Mouse (Mus musculus) yolk sac, embryonic 10.5 days (tissue): ENCODE results near the gene Bcas1.

Experiments
- DNase-seq: peaks from one replicate; pipeline ENCODE4 v3.0.0-alpha.2; 2017; ENCODE audit warnings: low spot score

Gene Bcas1

DNA sequence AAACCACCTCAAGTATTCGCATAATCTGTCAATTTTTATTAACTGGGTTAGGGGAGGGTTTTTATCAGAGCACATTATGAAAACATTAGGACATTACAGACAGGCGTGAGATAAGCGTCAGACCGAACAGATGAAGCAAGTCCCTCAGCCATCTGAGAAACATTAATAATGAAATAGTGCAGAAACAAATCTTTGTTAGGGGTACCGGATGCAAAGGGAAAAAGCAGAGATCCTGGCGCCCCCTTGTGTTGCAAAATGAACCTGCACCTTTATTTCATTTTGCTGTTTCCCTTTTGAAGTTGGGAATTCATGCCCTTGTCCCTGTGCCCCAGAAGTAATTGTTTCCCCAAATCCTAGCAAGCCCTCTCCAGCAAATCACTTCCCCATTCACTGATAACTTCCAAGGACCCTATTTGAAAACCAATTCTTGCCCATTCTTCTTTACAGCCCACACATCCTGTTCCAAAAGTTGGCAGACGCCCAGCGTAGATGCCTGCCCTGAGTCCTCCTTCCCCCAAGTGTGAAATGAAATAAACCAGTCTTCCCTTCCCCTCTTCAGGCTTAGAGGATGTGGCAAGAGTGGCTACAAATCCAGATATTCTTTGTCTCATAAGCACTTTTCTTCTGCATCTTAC, 80.4 kb downstream of the Bcas1 start:
- DNase-seq = peak; percentile 27

- DNase-seq = peak; percentile 46
Measured at GRCm38 (mm10) chr2:170345410-170345793, 82.2 kb downstream of the Bcas1 start.

GRCm38 (mm10) chr2:170344502-170345409, 82.9 kb downstream of the Bcas1 start:
- peak; percentile 69 for DNase-seq

- DNase-seq = peak; percentile 41
Measured at GRCm38 (mm10) chr2:170343819-170344317, 83.8 kb downstream of the Bcas1 start.

GRCm38 (mm10) chr2:170343133-170343818, 84.4 kb downstream of the Bcas1 start:
- DNase-seq = peak; percentile 82

- DNase-seq = no peak
Measured at GRCm38 (mm10) chr2:170342312-170342830, 85.3 kb downstream of the Bcas1 start.

GRCm38 (mm10) chr2:170341179-170341578, 86.5 kb downstream of the Bcas1 start:
- no peak for DNase-seq

DNA sequence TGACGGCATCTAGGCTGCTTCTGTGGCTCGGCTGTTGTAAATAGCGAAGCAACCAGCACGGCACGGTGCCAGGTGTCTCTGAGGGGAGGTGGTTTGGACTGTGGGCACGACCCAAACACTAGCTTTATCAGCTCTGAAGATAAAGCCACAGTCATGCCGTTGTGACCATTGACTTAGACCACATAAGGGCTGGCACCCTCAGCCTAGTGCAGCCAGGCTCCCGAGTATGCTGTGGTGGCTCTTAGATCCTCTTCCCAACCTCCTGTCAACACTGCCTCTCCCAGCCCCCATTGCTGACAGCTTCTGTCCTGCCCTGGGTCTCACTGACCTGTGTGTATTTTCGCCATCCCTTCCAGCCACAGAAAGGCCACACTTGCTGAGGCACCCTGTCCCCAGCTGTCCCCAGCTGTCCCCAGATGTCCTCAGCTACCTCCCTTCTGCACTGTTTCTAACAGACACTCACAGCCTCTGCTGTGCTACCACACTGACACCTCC, 91.3 kb downstream of the Bcas1 start:
- DNase-seq = no peak

DNA sequence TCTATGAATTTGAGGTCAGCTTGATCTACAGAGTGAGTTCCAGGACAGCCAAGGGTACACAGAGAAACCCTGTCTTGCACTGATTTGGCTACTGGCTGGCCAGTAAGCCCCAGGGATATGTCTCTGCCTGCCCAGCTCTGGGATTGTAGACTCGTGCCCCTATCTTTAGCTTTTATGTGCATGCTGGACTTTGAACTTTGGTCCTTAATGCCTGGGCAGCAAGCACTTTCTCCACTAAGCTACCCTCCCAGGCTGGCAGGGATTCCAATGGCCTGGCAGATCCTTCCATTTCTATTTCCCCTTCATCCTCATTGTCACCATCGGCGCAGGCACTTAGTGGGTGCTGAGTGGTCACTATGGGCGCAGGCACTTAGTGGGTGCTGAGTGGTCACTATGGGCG, 92.5 kb downstream of the Bcas1 start:
- DNase-seq = no peak

DNA sequence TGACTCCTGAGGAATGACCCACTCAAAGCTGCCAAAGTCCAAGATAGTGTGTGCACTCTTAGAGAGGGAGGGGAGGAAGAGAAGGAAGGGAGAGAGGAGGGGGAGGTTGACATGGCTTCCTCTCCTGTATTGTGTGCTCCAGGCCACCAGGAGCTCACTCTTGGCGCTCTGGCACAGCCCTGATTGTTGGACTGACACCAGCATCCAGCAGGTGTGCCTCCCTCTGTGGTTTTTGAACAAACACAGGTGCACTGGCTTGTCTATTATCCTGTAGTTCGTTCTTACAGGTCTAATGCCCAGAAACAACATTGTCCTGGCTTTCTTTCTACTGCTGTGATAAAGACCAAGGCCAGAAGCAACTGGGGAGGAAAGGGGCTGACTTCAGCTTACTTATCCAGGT, 95.8 kb downstream of the Bcas1 start:
- DNase-seq = no peak

GRCm38 (mm10) chr2:170330466-170330865, 97.2 kb downstream of the Bcas1 start:
- DNase-seq = no peak

GRCm38 (mm10) chr2:170329921-170330320, 97.7 kb downstream of the Bcas1 start:
- DNase-seq = peak; percentile 50

- peak; percentile 90 for DNase-seq
Measured at GRCm38 (mm10) chr2:170323925-170324347, 103.7 kb downstream of the Bcas1 start.

GRCm38 (mm10) chr2:170322013-170322414, 105.6 kb downstream of the Bcas1 start:
- DNase-seq = peak; percentile 57

DNA sequence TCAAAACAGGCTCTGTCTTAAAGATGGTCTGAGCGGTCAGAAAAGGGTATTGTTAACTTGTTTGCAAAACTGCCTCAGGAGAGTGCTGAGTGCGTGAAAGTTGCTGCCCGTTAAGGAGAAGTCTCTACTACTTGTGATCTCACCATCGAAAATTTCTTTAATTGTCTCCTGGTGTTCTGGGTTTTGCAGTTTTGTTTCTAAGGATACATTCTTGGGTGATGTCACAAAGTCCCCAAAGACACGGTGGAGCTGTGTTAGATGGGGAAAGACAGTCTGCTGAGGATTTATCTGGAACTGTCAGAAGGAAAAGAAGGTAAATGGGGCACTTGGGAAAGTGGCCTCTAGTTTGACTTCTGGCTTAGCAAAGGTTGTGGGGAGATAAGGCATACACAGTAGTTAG, 106.1 kb downstream of the Bcas1 start:
- no peak for DNase-seq

- DNase-seq = peak; percentile 54
Measured at GRCm38 (mm10) chr2:170319533-170320463, 107.8 kb downstream of the Bcas1 start.

DNA sequence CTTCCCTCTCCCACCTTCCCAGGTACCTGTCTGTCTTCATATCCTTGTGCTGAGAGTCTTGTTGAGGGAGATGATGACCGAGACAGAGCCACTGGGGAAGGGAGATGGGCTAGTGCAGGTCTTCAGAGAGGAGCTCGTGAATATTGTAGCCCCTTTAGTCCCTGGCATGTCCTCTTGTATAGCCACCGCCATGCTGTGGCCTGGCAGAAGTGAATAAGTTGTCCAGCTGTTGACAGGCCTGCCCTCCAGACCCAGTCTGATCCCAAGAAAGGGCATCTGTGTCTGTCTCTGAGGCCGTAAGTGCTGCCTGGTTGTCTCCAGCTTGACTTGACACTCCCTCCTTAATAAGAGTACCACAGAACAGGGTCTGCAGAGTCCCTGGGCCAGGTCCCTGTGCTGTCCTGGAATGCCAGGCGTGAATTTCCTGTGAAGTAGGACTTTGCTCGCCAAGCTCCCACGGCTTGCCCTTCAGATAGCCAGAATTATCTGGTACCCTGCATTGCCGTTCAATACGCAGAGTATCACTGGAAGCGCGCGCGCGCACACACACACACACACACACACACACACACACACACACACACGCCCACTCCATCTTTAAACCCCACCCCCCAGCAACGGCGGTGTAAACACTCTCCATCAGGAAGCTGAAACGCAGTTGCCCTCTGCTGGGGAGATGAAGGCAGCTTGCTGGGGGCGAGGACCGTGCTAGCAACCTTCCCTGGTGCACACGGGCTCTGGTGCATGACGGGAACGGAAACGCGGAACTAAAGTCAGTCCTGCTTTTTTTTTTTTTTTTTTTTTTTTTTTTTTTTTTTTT, 108.7 kb downstream of the Bcas1 start:
- peak; percentile 92 for DNase-seq

- DNase-seq = no peak
Measured at GRCm38 (mm10) chr2:170316774-170317173, 110.9 kb downstream of the Bcas1 start.

- DNase-seq = no peak
Measured at GRCm38 (mm10) chr2:170316344-170316743, 111.3 kb downstream of the Bcas1 start.

DNA sequence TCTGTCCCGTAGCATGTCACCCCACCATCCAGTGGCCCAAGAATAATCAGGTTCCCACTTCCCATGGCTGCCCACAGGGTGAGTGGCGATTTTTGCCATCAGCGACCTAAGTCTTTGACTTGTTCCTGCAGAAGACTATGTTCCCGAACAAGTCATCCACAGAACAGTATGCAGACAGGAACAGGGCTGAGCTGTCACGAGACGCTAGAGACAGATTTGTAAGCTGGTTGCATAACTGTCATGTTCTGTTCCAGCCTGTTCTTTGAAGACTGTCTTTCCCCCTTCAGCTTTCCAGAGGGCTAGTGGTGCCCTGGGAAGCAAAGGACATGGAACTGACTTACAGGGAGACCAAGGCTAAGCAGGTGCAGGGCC, 116.7 kb downstream of the Bcas1 start:
- no peak for DNase-seq
